Mouse (Mus musculus) neural tube, embryonic 11.5 days (tissue): Measurements from ENCODE around the gene Edn2. TPM values are rescaled to one million over a fixed set of nuclear protein-coding genes. Genes with fewer than 3 reads are reported as not detected.

Experiments
- ATAC-seq: fragments of 200-750 bp; cut with Nextera tagmentation; 2 replicates; pipeline ENCODE4 v1.8.0; 2017; ENCODE audit warnings: moderate number of reproducible peaks, mild to moderate bottlenecking, moderate TSS enrichment, moderate library complexity; ENCODE audit not compliant: insufficient read depth, low FRiP score, low TSS enrichment
- DNase-seq: peaks from one replicate; pipeline ENCODE4 v3.0.0-alpha.2; 2015; ENCODE audit warnings: low spot score
- H3K27ac ChIP-seq: fragments of 300-500 bp; sonication (generic); 2 replicates; pipeline ENCODE4 v1.5.1; 2014; ENCODE audit warnings: low read depth, mild to moderate bottlenecking, low read length
- H3K27me3 ChIP-seq: fragments of 300-500 bp; sonication (generic); 2 replicates; pipeline ENCODE4 v1.6.1; 2014; ENCODE audit warnings: mild to moderate bottlenecking, low read length, mixed read lengths; ENCODE audit not compliant: control insufficient read depth, insufficient read depth
- H3K36me3 ChIP-seq: fragments of 300-500 bp; sonication (generic); 2 replicates; pipeline ENCODE4 v1.6.1; 2014; ENCODE audit warnings: mild to moderate bottlenecking, low read length, moderate library complexity, mixed read lengths; ENCODE audit not compliant: control insufficient read depth, insufficient read depth
- H3K4me1 ChIP-seq: fragments of 300-500 bp; sonication (generic); 2 replicates; pipeline ENCODE4 v1.6.1; 2014; ENCODE audit warnings: low read length, mixed read lengths; ENCODE audit not compliant: control insufficient read depth, insufficient read depth
- H3K4me2 ChIP-seq: fragments of 300-500 bp; sonication (generic); 2 replicates; pipeline ENCODE4 v1.6.1; 2014; ENCODE audit warnings: low read depth, mild to moderate bottlenecking, moderate library complexity
- H3K4me3 ChIP-seq: fragments of 300-500 bp; sonication (generic); 2 replicates; pipeline ENCODE4 v1.5.1; 2014; ENCODE audit warnings: low read depth, low read length
- H3K9ac ChIP-seq: fragments of 300-500 bp; sonication (generic); 2 replicates; pipeline ENCODE4 v1.6.1; 2014; ENCODE audit warnings: mild to moderate bottlenecking, low read length
- H3K9me3 ChIP-seq: fragments of 300-500 bp; sonication (generic); 2 replicates; pipeline ENCODE4 v1.6.1; 2016; ENCODE audit warnings: low read length; ENCODE audit not compliant: control insufficient read depth
- WGBS: fragments of 180-500 bp; shearing (Covaris S2); extraction: QIAGEN DNeasy Blood & Tissue Kit; methylation state at CpG from one replicate; pipeline ENCODE4 v1.1.7; 2014; 5-methylcytosine and 5-hydroxymethylcytosine counted together
- polyA plus RNA-seq: library from polyadenylated mRNA; unstranded; fragments of >200 nt; fragmentation: Nextera tagmentation; extraction: Ambion mirVana; gene quantifications from 2 replicates; pipeline ENCODE4 v1.2.1, GENCODE M21; 2014

Gene Edn2
- polyA plus RNA-seq, 1 experiment from 2014 or later = not detected

GRCm38 (mm10) chr4:120204357-120204942, 43.4 kb downstream of the Edn2 start:
- ATAC-seq (no peak), DNase-seq (no peak)
- WGBS = 63% methylated on average over 9 of the region's 9 CpGs
- H3K36me3 ChIP-seq = no peaks in the 10 kb centered on the region
- H3K9ac ChIP-seq = no peak overlapping the region
- no peak overlapping the region for H3K4me3 ChIP-seq
- H3K9me3 ChIP-seq = no peaks in the 10 kb centered on the region
- no peaks in the 10 kb centered on the region for H3K4me1 ChIP-seq
- H3K27me3 ChIP-seq = no peaks in the 10 kb centered on the region
- no peak overlapping the region for H3K4me2 ChIP-seq
- no peak overlapping the region for H3K27ac ChIP-seq

- Histone ChIP-seq H3K27ac (no peak overlapping the region), H3K9ac (no peak overlapping the region), H3K4me1 (no peaks in the 10 kb centered on the region), H3K4me2 (no peak overlapping the region), H3K36me3 (no peaks in the 10 kb centered on the region), H3K27me3 (no peaks in the 10 kb centered on the region), H3K4me3 (no peak overlapping the region), H3K9me3 (no peaks in the 10 kb centered on the region)
- 79% methylated on average over 6 of the region's 6 CpGs for WGBS
- DNase-seq (no peak), ATAC-seq (no peak)
Observed at GRCm38 (mm10) chr4:120206471-120206891, 45.5 kb downstream of the Edn2 start.

- ATAC-seq = no peak
- no peaks in the 10 kb centered on the region for H3K27me3 ChIP-seq
- no peaks in the 10 kb centered on the region for H3K4me1 ChIP-seq
- no peak overlapping the region for H3K9ac ChIP-seq
- WGBS = 57% methylated on average over 6 of the region's 6 CpGs
- H3K36me3 ChIP-seq = no peaks in the 10 kb centered on the region
- no peaks in the 10 kb centered on the region for H3K9me3 ChIP-seq
- H3K4me3 ChIP-seq = no peak overlapping the region
- no peak overlapping the region for H3K4me2 ChIP-seq
- no peak for DNase-seq
- no peak overlapping the region for H3K27ac ChIP-seq
Observed at GRCm38 (mm10) chr4:120212080-120212479, 51.1 kb downstream of the Edn2 start.

- H3K27ac ChIP-seq = no peak overlapping the region
- no peak for DNase-seq
- no peaks in the 10 kb centered on the region for H3K4me1 ChIP-seq
- no peak overlapping the region for H3K9ac ChIP-seq
- no peaks in the 10 kb centered on the region for H3K36me3 ChIP-seq
- no peak overlapping the region for H3K4me3 ChIP-seq
- H3K4me2 ChIP-seq = no peak overlapping the region
- H3K9me3 ChIP-seq = no peaks in the 10 kb centered on the region
- no peak for ATAC-seq
- 41% methylated on average over 3 of the region's 3 CpGs for WGBS
- no peaks in the 10 kb centered on the region for H3K27me3 ChIP-seq
Observed at GRCm38 (mm10) chr4:120212812-120213211, 51.8 kb downstream of the Edn2 start.

GRCm38 (mm10) chr4:120215915-120216591, 55.0 kb downstream of the Edn2 start:
- no peaks in the 10 kb centered on the region for H3K9me3 ChIP-seq
- ATAC-seq (no peak), DNase-seq (peak; percentile 72)
- 39% methylated on average over 10 of the region's 10 CpGs for WGBS
- H3K9ac ChIP-seq = no peak overlapping the region
- no peaks in the 10 kb centered on the region for H3K36me3 ChIP-seq
- no peak overlapping the region for H3K4me2 ChIP-seq
- H3K27me3 ChIP-seq = no peaks in the 10 kb centered on the region
- H3K4me1 ChIP-seq = no peaks in the 10 kb centered on the region
- no peak overlapping the region for H3K4me3 ChIP-seq
- H3K27ac ChIP-seq = no peak overlapping the region

- Histone ChIP-seq H3K4me1 (no peaks in the 10 kb centered on the region), H3K27me3 (no peaks in the 10 kb centered on the region)
- ATAC-seq = no peak
Observed at GRCm38 (mm10) chr4:120216883-120217282, 55.9 kb downstream of the Edn2 start.

More at GRCm38 (mm10) chr4:120216883-120217282, 55.9 kb downstream of the Edn2 start:
- no peaks in the 10 kb centered on the region for H3K9me3 ChIP-seq
- H3K9ac ChIP-seq = no peak overlapping the region
- H3K4me3 ChIP-seq = no peak overlapping the region
- H3K27ac ChIP-seq = no peak overlapping the region
- H3K4me2 ChIP-seq = no peak overlapping the region
- no peaks in the 10 kb centered on the region for H3K36me3 ChIP-seq
- no peak for DNase-seq

Other genes starting within 250 kb of the Edn2 start
- not detected in 2 replicates for gene AL607142.1, start 96.2 kb upstream of the Edn2 start, polyA plus RNA-seq
- gene Foxo6, start 126.1 kb downstream of the Edn2 start, polyA plus RNA-seq = 0.45 and 0.62 TPM in 2 replicates
- 59.4 and 60.1 TPM in 2 replicates for gene Scmh1, start 244.1 kb downstream of the Edn2 start, polyA plus RNA-seq